ENCODE assay signal across 8 mouse cellular contexts in the genomic region with DNA sequence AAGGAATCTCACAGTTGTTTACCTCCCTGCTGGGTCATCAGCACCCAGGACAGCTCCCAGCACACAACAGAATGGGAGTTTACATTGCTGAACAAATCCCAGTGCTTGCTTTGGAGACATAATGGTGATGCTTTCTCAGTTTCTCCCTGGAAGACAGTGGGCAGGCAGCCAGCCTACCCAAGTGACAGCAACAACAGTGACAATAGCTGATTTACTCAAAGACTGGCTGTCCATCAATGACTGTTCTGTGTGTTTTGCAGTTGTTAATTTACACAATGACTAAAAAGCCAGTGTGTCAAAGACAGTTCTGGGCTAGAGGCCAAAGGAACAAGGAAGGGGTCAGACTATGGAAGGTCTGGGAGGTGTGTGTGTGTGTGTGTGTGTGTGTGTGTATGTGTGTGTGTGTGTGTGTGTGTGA.
DNase-seq lines count a peak whose midpoint lies in the region; ATAC-seq and TF ChIP-seq lines count a peak whose summit lies in the region.

No protein-coding gene starts in this region.

- no peak overlapping the region for H3K4me2 ChIP-seq in kidney, embryonic 15.5 days
- H3K4me2 ChIP-seq in kidney, embryonic 14.5 days (replicated peaks; ENCODE audit: low read depth, low read length), result no peak overlapping the region
- no peak overlapping the region for H3K4me2 ChIP-seq in midbrain, embryonic 16.5 days (ENCODE audit: low read length)
- H3K4me2 ChIP-seq in intestine, postnatal 0 days (replicated peaks; ENCODE audit: low read depth), result no peak overlapping the region

- no peak for TF ChIP-seq CTCF in intestine, postnatal 0 days (IDR thresholded peaks at IDR 0.05; ENCODE audit: low read depth)

- no peaks in the 10 kb centered on the region for H3K27me3 ChIP-seq in kidney, embryonic 15.5 days
- H3K27me3 ChIP-seq in kidney, embryonic 14.5 days (ENCODE audit: control insufficient read depth, insufficient read depth, low read length), result no peaks in the 10 kb centered on the region
- H3K27me3 ChIP-seq in midbrain, embryonic 16.5 days (ENCODE audit: control insufficient read depth, insufficient read depth, low read depth, low read length), result no peaks in the 10 kb centered on the region
- H3K27me3 ChIP-seq in intestine, postnatal 0 days (replicated peaks; ENCODE audit: control insufficient read depth, insufficient read depth, low read length), result no peaks in the 10 kb centered on the region

- no peak overlapping the region for H3K9ac ChIP-seq in kidney, embryonic 15.5 days
- no peak overlapping the region for H3K9ac ChIP-seq in kidney, embryonic 14.5 days (ENCODE audit: low read depth, low read length)
- H3K9ac ChIP-seq in ES-E14 (ENCODE audit: insufficient read depth, low read depth, low read length, poor library complexity, severe bottlenecking), result no peak overlapping the region
- no peak overlapping the region for H3K9ac ChIP-seq in midbrain, embryonic 16.5 days (ENCODE audit: low read depth, low read length)
- H3K9ac ChIP-seq in intestine, postnatal 0 days (ENCODE audit: low read depth, low read length), result no peak overlapping the region

- H3K4me1 ChIP-seq in kidney, embryonic 15.5 days, result no peaks in the 10 kb centered on the region
- no peaks in the 10 kb centered on the region for H3K4me1 ChIP-seq in kidney, embryonic 14.5 days (ENCODE audit: control insufficient read depth, insufficient read depth, low read length)
- no peaks in the 10 kb centered on the region for H3K4me1 ChIP-seq in ES-E14 (ENCODE audit: control insufficient read depth in 2 of 2, insufficient read depth in 2 of 2, low read length in 2 of 2, poor library complexity in 1 of 2)
- H3K4me1 ChIP-seq in midbrain, embryonic 16.5 days (ENCODE audit: control insufficient read depth, insufficient read depth, low read length), result no peaks in the 10 kb centered on the region
- no peaks in the 10 kb centered on the region for H3K4me1 ChIP-seq in intestine, postnatal 0 days (replicated peaks; ENCODE audit: control insufficient read depth, insufficient read depth, low read length)

- H3K4me3 ChIP-seq in kidney, embryonic 15.5 days (replicated peaks), result no peak overlapping the region
- no peak overlapping the region for H3K4me3 ChIP-seq in kidney, embryonic 14.5 days (ENCODE audit: low read length)
- no peak overlapping the region for H3K4me3 ChIP-seq in ES-E14 (ENCODE audit: insufficient read depth in 1 of 2, low read depth in 1 of 2, low read length in 2 of 2, poor library complexity in 1 of 2, severe bottlenecking in 1 of 2)
- H3K4me3 ChIP-seq in midbrain, embryonic 16.5 days (ENCODE audit: low read depth, low read length), result no peak overlapping the region
- H3K4me3 ChIP-seq in intestine, postnatal 0 days (ENCODE audit: low read depth, low read length), result no peak overlapping the region

- DNase-seq in ES-E14 (ENCODE audit: low read depth, low spot score), result peak; percentile 56
- peak; percentile 61 for DNase-seq in embryo, embryonic 11 days
- DNase-seq in kidney, postnatal 25 days, result peak; percentile 17 to 45
- DNase-seq in cerebellum, adult 9-10 months, result no peak

- H3K27ac ChIP-seq in kidney, embryonic 15.5 days, result no peak overlapping the region
- no peak overlapping the region for H3K27ac ChIP-seq in kidney, embryonic 14.5 days (ENCODE audit: low read depth, low read length)
- no peak overlapping the region for H3K27ac ChIP-seq in ES-E14 (ENCODE audit: insufficient read depth, low read depth, low read length, poor library complexity, severe bottlenecking)
- no peak overlapping the region for H3K27ac ChIP-seq in midbrain, embryonic 16.5 days (ENCODE audit: low read length)
- H3K27ac ChIP-seq in intestine, postnatal 0 days (ENCODE audit: low read depth, low read length), result no peak overlapping the region

- H3K36me3 ChIP-seq in kidney, embryonic 15.5 days, result no peaks in the 10 kb centered on the region
- no peaks in the 10 kb centered on the region for H3K36me3 ChIP-seq in kidney, embryonic 14.5 days (ENCODE audit: control insufficient read depth, insufficient read depth, low read length)
- H3K36me3 ChIP-seq in ES-E14 (ENCODE audit: control insufficient read depth, insufficient read depth, low read length, poor library complexity, severe bottlenecking), result no peaks in the 10 kb centered on the region
- H3K36me3 ChIP-seq in midbrain, embryonic 16.5 days (ENCODE audit: control insufficient read depth, insufficient read depth, low read length), result no peaks in the 10 kb centered on the region
- no peaks in the 10 kb centered on the region for H3K36me3 ChIP-seq in intestine, postnatal 0 days (ENCODE audit: control insufficient read depth, insufficient read depth)

- in situ Hi-C loops in ES-E14 (cut with MboI; ENCODE audit: low sequenced_read_pairs in 2 of 2, unreplicated experiment in 2 of 2), result no loop called here

- peak; percentile 58; the same call in 1 of the 2 replicates for ATAC-seq in kidney, embryonic 15.5 days (replicated peaks; ENCODE audit: low FRiP score)
- ATAC-seq in kidney, embryonic 14.5 days (ENCODE audit: low FRiP score, low TSS enrichment), result no peak
- peak; percentile 68 for ATAC-seq in midbrain, embryonic 16.5 days
- ATAC-seq in intestine, postnatal 0 days, result no peak

- H3K9me3 ChIP-seq in kidney, embryonic 15.5 days (replicated peaks), result no peaks in the 10 kb centered on the region
- H3K9me3 ChIP-seq in kidney, embryonic 14.5 days (ENCODE audit: control insufficient read depth, low read length), result no peaks in the 10 kb centered on the region
- H3K9me3 ChIP-seq in ES-E14 (ENCODE audit: control insufficient read depth, insufficient read depth, low read depth, low read length), result no peaks in the 10 kb centered on the region
- H3K9me3 ChIP-seq in midbrain, embryonic 16.5 days (replicated peaks; ENCODE audit: control insufficient read depth, low read length, poor library complexity, severe bottlenecking), result no peaks in the 10 kb centered on the region; the same call in 1 of the 2 replicates
- no peaks in the 10 kb centered on the region for H3K9me3 ChIP-seq in intestine, postnatal 0 days (ENCODE audit: control insufficient read depth)

TF ChIP-seq in ES-E14, 5 proteins besides CTCF, POLR2A, EP300 and RAD21:
- TF ChIP-seq HCFC1 (IDR thresholded peaks at IDR 0.05; ENCODE audit: borderline replicate concordance, insufficient read depth, low read length), result no peak
- no peak for TF ChIP-seq MAFK (IDR thresholded peaks at IDR 0.05; ENCODE audit: insufficient read depth, low read depth, low read length)
- no peak for TF ChIP-seq CHD2 (IDR thresholded peaks at IDR 0.05; ENCODE audit: low read depth, low read length)
- TF ChIP-seq ZNF384 (IDR thresholded peaks at IDR 0.05; ENCODE audit: low read depth, low read length), result no peak

Comparison
In these comparisons a context has a peak if more than half of its experiments do, and no peak if none do; other contexts are left out.
1. ATAC-seq: peak in kidney, embryonic 15.5 days (single experiment) and midbrain, embryonic 16.5 days (single experiment); none in kidney, embryonic 14.5 days (single experiment) and intestine, postnatal 0 days (single experiment).